Mouse (Mus musculus): ENCODE measurements at regions not wholly inside any gene's neighbourhood (a gene's known extent, or its start where the extent isn't known, plus 50 kb on each side); places are given as distances from the start of the nearest gene placed in this dataset.

- TF ChIP-seq CTCF (IDR thresholded peaks at IDR 0.05; ENCODE audit: extremely low read depth, insufficient read length, insufficient replicate concordance, low read depth, low read length) (no peak), POLR2A (IDR thresholded peaks at IDR 0.05; ENCODE audit: low read depth, low read length) (no peak)
Observed at GRCm38 (mm10) chr3:101216711-101217110, 71.0 kb downstream of the Cd2 start.
